Mouse (Mus musculus) embryonic facial prominence, embryonic 14.5 days (tissue): ENCODE data around the gene Sh2d3c. TPM values are rescaled to one million over a fixed set of nuclear protein-coding genes. Genes with fewer than 3 reads are reported as not detected.
A peak's percentile ranks its signal among the peaks of the same experiment; 100 is the strongest.

Experiments used
- ATAC-seq: fragments of 200-750 bp; cut with Nextera tagmentation; 2 replicates; pipeline ENCODE4 v1.8.0; 2017; ENCODE audit warnings: low read depth, moderate number of reproducible peaks, moderate TSS enrichment
- DNase-seq: peaks from one replicate; pipeline ENCODE4 v3.0.0-alpha.2; 2015; ENCODE audit warnings: low spot score
- H3K27ac ChIP-seq: fragments of 300-500 bp; sonication (generic); replicated peaks from 2 replicates; pipeline ENCODE4 v1.5.1; 2014; ENCODE audit warnings: low read depth, mild to moderate bottlenecking, low read length, moderate library complexity
- H3K27me3 ChIP-seq: fragments of 300-500 bp; sonication (generic); replicated peaks from 2 replicates; pipeline ENCODE4 v1.6.1; 2014; ENCODE audit warnings: low read length; ENCODE audit not compliant: control insufficient read depth, insufficient read depth
- H3K36me3 ChIP-seq: fragments of 300-500 bp; sonication (generic); 2 replicates; pipeline ENCODE4 v1.6.1; 2014; ENCODE audit warnings: low read length, mixed read lengths; ENCODE audit not compliant: control insufficient read depth, insufficient read depth
- H3K4me1 ChIP-seq: fragments of 300-500 bp; sonication (generic); 2 replicates; pipeline ENCODE4 v1.6.1; 2014; ENCODE audit warnings: antibody characterized with exemption, low read length; ENCODE audit not compliant: control insufficient read depth, insufficient read depth
- H3K4me2 ChIP-seq: fragments of 300-500 bp; sonication (generic); 2 replicates; pipeline ENCODE4 v1.6.1; 2014; ENCODE audit warnings: low read depth, mild to moderate bottlenecking, low read length, moderate library complexity, mixed read lengths
- H3K4me3 ChIP-seq: fragments of 300-500 bp; sonication (generic); 2 replicates; pipeline ENCODE4 v1.5.1; 2014; ENCODE audit warnings: low read depth, mild to moderate bottlenecking, low read length
- H3K9ac ChIP-seq: fragments of 300-500 bp; sonication (generic); 2 replicates; pipeline ENCODE4 v1.6.1; 2014; ENCODE audit warnings: low read depth, mild to moderate bottlenecking, low read length, moderate library complexity, mixed read lengths
- H3K9me3 ChIP-seq: fragments of 300-500 bp; sonication (generic); 2 replicates; pipeline ENCODE4 v1.6.1; 2016; ENCODE audit warnings: low read length; ENCODE audit not compliant: control insufficient read depth
- WGBS: fragments of 180-500 bp; shearing (Covaris S2); extraction: QIAGEN DNeasy Blood & Tissue Kit; methylation state at CpG from one replicate; pipeline ENCODE4 v1.1.7; 2014; 5-methylcytosine and 5-hydroxymethylcytosine counted together
- polyA plus RNA-seq: library from polyadenylated mRNA; unstranded; fragments of >200 nt; fragmentation: Nextera tagmentation; extraction: Ambion mirVana; gene quantifications from 2 replicates; pipeline ENCODE4 v1.2.1, GENCODE M21; 2014

The Sh2d3c gene
- polyA plus RNA-seq, 1 experiment from 2014 or later = 21.7 TPM

DNA sequence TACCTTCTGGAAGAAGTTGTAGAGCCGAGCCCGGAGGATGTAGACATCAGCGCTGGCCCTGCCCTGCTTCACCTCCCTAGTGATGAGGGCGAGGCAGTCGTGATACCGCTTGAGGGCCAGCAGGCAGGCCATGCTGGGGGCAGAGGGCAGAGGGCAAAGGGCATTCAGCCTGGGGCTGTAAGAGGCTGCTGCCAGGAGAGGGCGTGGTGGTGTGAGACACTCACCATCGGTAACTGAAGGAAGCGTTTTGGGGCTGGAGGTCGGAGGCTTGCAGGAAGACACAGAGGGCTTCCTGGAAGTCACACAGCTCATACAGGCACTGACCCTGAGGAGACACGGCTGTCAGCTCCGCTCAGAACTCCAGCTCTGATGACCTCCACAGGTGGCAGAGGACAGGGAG, 51.0 kb downstream of the Sh2d3c start:
- Histone ChIP-seq H3K4me1 (peaks cover 12% of the 10 kb centered on the region), H3K27ac (no peak overlapping the region), H3K36me3 (no peaks in the 10 kb centered on the region), H3K4me2 (no peak overlapping the region), H3K9ac (no peak overlapping the region), H3K9me3 (no peaks in the 10 kb centered on the region), H3K4me3 (no peak overlapping the region), H3K27me3 (no peaks in the 10 kb centered on the region)
- DNase-seq (no peak), ATAC-seq (no peak)
- 16% methylated on average over 12 of the region's 12 CpGs for WGBS

DNA sequence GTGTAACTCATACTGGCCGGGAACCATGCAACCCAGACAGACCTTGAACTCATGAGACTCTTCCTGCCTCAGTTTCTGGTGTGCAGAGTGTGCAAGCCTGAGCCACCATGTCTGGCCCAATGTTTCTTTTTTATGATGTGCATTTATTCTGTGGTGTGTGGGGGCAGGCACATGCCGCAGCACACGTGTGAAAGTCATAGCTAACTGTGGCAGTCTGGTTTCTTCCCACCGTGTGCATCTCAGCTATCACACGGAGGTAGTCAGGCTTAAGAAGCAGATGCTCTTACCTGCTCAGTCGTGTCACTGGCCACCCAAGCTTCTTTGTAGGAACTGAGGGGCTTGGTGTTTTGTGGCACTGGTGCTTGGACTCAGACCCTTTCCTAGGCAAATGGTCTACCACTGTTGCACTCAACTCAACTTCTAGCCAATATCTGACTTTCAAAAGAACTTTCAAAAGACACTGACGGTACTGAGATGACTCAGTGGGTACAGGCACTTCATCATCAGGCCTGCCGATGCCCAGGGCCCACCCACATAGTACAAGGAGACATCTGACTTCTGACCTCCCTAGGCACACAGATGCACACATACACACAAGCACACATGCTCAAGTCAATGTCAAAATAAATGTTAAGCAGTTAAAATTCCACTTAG, 51.9 kb downstream of the Sh2d3c start:
- ATAC-seq (no peak), DNase-seq (no peak)
- no peak overlapping the region for H3K27ac ChIP-seq
- WGBS = 69% methylated on average over 8 of the region's 8 CpGs
- peaks cover 12% of the 10 kb centered on the region for H3K4me1 ChIP-seq
- no peaks in the 10 kb centered on the region for H3K27me3 ChIP-seq
- no peaks in the 10 kb centered on the region; the same call in 1 of the 2 replicates for H3K36me3 ChIP-seq
- H3K9me3 ChIP-seq = no peaks in the 10 kb centered on the region
- H3K9ac ChIP-seq = no peak overlapping the region
- no peak overlapping the region for H3K4me2 ChIP-seq
- H3K4me3 ChIP-seq = no peak overlapping the region

DNA sequence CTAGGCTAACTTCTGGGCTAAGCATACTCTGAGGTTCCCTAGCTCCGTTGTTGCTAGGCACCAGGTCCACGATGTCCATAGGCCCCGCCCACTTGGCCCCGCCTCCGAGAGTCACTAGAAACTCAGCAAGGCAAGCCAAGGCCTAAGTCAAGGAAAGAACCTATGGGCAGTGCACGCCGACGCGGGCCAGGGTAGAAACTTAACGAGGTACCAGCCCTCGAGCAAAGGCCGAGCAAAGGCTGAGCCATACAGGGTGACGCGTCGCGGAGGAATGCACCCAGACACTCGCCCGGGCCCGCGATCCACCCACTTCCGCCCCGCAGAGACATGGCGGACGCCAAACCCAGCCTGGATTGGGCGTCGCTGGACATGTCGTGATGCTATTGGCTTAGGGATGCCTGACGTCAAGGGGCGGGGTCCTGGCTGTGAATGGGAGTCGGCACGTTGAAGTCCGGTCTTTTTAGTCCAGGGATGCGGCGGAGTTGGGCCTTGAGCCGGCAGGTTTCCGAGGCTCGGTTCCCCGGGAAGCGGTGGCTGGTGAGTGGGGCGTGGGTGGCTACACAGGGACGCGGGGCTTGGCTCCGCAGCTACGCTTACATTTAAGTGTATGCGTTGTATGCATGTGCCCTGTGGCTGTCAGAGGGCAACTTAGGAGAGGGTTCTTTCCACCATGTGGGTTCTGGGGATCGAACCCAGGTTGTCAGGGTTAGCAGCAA, 54.7 kb downstream of the Sh2d3c start, which contains the start of the genes Ttc16 and Ptrh1:
Gene Ttc16, minus strand, starts transcription at position 275 of the 716 bp plus-strand sequence.
Gene Ptrh1, plus strand, starts transcription at position 428 of the 716 bp plus-strand sequence.
- ATAC-seq (peak; percentile 98), DNase-seq (peak; percentile 98)
- WGBS = 0% methylated on average over 40 of the region's 46 CpGs
- peaks cover 8% of the 10 kb centered on the region for H3K4me1 ChIP-seq
- H3K9me3 ChIP-seq = no peaks in the 10 kb centered on the region
- H3K27me3 ChIP-seq = no peaks in the 10 kb centered on the region
- H3K27ac ChIP-seq = no peak within 1 kb of the TSS; the same call in 1 of the 2 replicates
- H3K4me3 ChIP-seq = peak within 1 kb of the TSS; percentile 50
- peak within 1 kb of the TSS; percentile 77 for H3K4me2 ChIP-seq
- no peaks in the 10 kb centered on the region; the same call in 1 of the 2 replicates for H3K36me3 ChIP-seq
- H3K9ac ChIP-seq = peak within 1 kb of the TSS; percentile 58

DNA sequence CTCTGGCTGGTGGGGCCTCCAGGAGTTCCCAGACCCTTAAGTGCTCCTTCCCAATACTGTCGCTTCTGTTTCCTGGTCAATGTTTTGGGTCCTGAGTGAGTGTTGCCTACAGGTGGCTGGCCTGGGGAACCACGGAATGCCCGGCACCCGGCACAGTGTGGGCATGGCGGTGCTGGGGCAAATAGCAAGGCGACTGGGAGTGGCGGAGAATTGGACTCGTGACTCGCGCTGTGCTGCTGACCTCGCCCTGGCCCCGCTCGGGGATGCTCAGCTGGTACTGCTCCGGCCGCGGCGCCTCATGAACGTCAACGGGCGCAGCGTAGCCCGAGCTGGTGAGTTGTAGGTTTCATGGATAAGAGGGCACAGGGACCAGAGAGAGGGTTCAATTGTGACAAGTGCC, 55.3 kb downstream of the Sh2d3c start:
- Histone ChIP-seq H3K9me3 (no peaks in the 10 kb centered on the region), H3K4me1 (peaks cover 8% of the 10 kb centered on the region), H3K9ac (peak overlapping the region; percentile 58), H3K4me2 (peak overlapping the region; percentile 77), H3K36me3 (no peaks in the 10 kb centered on the region; the same call in 1 of the 2 replicates), H3K27me3 (no peaks in the 10 kb centered on the region), H3K4me3 (peak overlapping the region; percentile 50), H3K27ac (no peak overlapping the region)
- WGBS = 21% methylated on average over 22 of the region's 22 CpGs
- ATAC-seq = no peak
- no peak for DNase-seq

DNA sequence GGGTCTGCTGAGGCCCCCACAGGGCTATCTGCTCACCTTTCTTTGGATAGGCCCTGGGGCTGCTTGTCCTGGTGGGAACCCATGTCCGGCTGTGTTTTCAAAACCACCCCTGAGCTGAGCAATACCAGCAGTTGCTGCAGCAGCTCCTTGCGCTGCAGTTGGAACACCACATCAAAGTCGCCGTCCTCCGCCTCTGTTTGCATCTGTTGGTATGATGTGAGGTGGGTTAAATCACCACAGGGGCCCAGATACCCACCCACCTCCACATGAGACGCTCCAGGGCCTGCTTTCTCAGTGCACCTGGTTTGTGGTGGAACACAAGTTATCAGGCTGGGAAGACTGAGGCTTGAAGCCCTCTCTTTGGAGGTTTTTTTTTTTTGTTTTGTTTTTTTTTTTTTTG, 57.2 kb downstream of the Sh2d3c start:
- WGBS = 80% methylated on average over 6 of the region's 6 CpGs
- H3K9ac ChIP-seq = no peak overlapping the region
- no peaks in the 10 kb centered on the region; the same call in 1 of the 2 replicates for H3K36me3 ChIP-seq
- no peaks in the 10 kb centered on the region for H3K9me3 ChIP-seq
- peaks cover 8% of the 10 kb centered on the region for H3K4me1 ChIP-seq
- DNase-seq (no peak), ATAC-seq (no peak)
- no peak overlapping the region for H3K4me2 ChIP-seq
- H3K27me3 ChIP-seq = no peaks in the 10 kb centered on the region
- no peak overlapping the region for H3K27ac ChIP-seq
- H3K4me3 ChIP-seq = no peak overlapping the region

DNA sequence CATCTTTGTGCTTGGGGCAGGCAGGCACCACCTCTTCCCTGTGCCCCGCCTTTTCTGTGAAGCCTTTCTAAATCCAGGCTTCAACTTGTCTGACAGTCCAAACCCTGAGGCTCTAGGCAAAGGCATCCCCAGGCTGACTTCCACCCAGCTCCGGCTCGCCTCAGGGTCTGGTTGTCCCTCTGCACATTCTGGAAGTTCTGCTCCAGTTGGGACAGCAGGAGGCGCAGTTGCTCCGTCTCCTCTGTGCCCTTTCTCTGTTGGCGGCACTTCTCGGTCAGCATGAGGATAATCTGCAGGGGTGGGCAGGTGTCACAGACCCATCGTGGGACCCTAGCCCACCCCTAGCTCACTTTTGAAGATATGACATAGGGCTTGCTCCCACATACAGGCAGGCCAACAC, 58.3 kb downstream of the Sh2d3c start:
- no peaks in the 10 kb centered on the region for H3K9me3 ChIP-seq
- no peaks in the 10 kb centered on the region; the same call in 1 of the 2 replicates for H3K36me3 ChIP-seq
- no peak overlapping the region for H3K4me3 ChIP-seq
- DNase-seq = peak; percentile 44
- H3K9ac ChIP-seq = no peak overlapping the region
- H3K27ac ChIP-seq = no peak overlapping the region
- H3K4me1 ChIP-seq = peaks cover 8% of the 10 kb centered on the region
- ATAC-seq = no peak
- H3K4me2 ChIP-seq = no peak overlapping the region
- no peaks in the 10 kb centered on the region for H3K27me3 ChIP-seq
- WGBS = 22% methylated on average over 8 of the region's 8 CpGs

DNA sequence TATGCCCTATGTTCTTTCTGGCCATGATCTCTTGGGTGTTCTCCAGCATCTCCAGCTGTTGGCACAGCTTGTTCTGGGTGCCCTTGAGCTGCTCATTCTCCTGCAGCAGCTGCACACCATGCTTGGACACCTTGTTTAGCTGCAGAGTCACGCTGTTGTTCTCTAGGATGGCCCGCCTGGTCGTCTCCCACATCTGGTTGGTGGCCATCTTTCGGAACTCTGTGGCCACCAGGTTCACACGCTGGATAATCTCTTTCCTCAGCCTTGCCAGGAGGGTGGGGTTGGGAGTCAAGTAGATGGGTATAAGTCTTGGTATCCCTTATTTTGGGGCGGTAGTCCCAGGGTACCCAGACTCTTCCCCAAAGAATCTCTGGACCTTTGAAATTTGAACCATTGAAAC, 58.9 kb downstream of the Sh2d3c start:
- no peaks in the 10 kb centered on the region for H3K9me3 ChIP-seq
- no peaks in the 10 kb centered on the region for H3K27me3 ChIP-seq
- peaks cover 8% of the 10 kb centered on the region for H3K4me1 ChIP-seq
- H3K4me3 ChIP-seq = no peak overlapping the region
- no peak overlapping the region for H3K4me2 ChIP-seq
- H3K27ac ChIP-seq = no peak overlapping the region
- ATAC-seq = no peak
- no peaks in the 10 kb centered on the region; the same call in 1 of the 2 replicates for H3K36me3 ChIP-seq
- WGBS = 87% methylated on average over 6 of the region's 6 CpGs
- no peak overlapping the region for H3K9ac ChIP-seq
- DNase-seq = no peak

DNA sequence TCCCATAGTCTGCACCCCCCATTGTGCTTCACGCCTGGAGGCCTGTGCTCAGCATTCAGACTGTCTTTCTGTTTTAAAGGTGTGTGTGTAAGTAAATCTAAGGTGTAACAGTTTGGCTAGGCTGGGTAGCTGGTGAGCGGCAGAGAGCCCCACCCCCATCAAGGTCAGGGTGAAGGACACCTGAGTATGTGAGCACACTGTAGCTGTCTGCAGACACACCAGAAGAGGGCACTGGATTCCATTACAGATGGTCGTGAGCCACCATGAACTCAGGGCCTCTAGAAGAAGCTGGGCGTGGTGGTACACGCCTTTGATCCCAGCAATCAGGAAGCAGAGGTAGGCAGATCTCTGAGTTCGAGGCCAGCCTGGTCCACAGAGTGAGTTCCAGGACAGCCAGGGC, 60.9 kb downstream of the Sh2d3c start:
- 80% methylated on average over 6 of the region's 6 CpGs for WGBS
- no peak overlapping the region for H3K4me2 ChIP-seq
- no peak overlapping the region for H3K27ac ChIP-seq
- no peaks in the 10 kb centered on the region for H3K9me3 ChIP-seq
- no peak overlapping the region for H3K9ac ChIP-seq
- DNase-seq = no peak
- H3K27me3 ChIP-seq = no peaks in the 10 kb centered on the region
- H3K36me3 ChIP-seq = no peaks in the 10 kb centered on the region; the same call in 1 of the 2 replicates
- H3K4me1 ChIP-seq = no peaks in the 10 kb centered on the region
- H3K4me3 ChIP-seq = no peak overlapping the region
- ATAC-seq = no peak
